Mouse (Mus musculus) common myeloid progenitor, adult 5-6 weeks (primary cell): Measurements from ENCODE around the gene Chst8. TPM values are rescaled to one million over a fixed set of nuclear protein-coding genes. Genes with fewer than 3 reads are reported as not detected.

Experiments used
- ATAC-seq: replicated peaks from 2 replicates; pipeline ENCODE4 v1.8.0; 2016; ENCODE audit warnings: low read depth, mild to moderate bottlenecking, moderate TSS enrichment, inconsistent platforms; ENCODE audit not compliant: poor library complexity, severe bottlenecking
- total RNA-seq: library from RNA; stranded (forward); fragments of 200-1000, 187-1606 nt; gene quantifications from 2 replicates; pipeline ENCODE4 v1.2.3, GENCODE M21; 2017

Gene Chst8
- total RNA-seq, 1 experiment from 2014 or later = not detected

GRCm38 (mm10) chr7:34646144-34646795 is 166.2 kb downstream of the Chst8 start:
- ATAC-seq = no peak

- ATAC-seq = no peak
These were observed 166.9 kb downstream of the Chst8 start for GRCm38 (mm10) chr7:34645623-34646022.

GRCm38 (mm10) chr7:34644591-34644990 is 167.9 kb downstream of the Chst8 start:
- ATAC-seq = no peak

GRCm38 (mm10) chr7:34643329-34643728 is 169.2 kb downstream of the Chst8 start:
- no peak for ATAC-seq

- no peak for ATAC-seq
These were observed 170.5 kb downstream of the Chst8 start for GRCm38 (mm10) chr7:34641968-34642367.

GRCm38 (mm10) chr7:34639798-34640197 is 172.7 kb downstream of the Chst8 start:
- ATAC-seq = no peak

GRCm38 (mm10) chr7:34636661-34637060 is 175.8 kb downstream of the Chst8 start:
- ATAC-seq = no peak

GRCm38 (mm10) chr7:34632966-34633742 is 179.4 kb downstream of the Chst8 start:
- ATAC-seq = no peak

- ATAC-seq = peak; percentile 90
These were observed 182.1 kb downstream of the Chst8 start for GRCm38 (mm10) chr7:34630211-34631085.

GRCm38 (mm10) chr7:34629702-34630210 is 182.8 kb downstream of the Chst8 start:
- no peak for ATAC-seq

Other genes starting within 250 kb of the Chst8 start
- not detected in 2 replicates for gene Kctd15, start 156.0 kb downstream of the Chst8 start, total RNA-seq
- gene Pepd, start 99.7 kb upstream of the Chst8 start, total RNA-seq = 30.1 and 33.0 TPM in 2 replicates
- gene Cebpg, start 243.9 kb upstream of the Chst8 start, total RNA-seq = 29.8 and 33.7 TPM in 2 replicates